Mouse (Mus musculus) common myeloid progenitor, adult 5-6 weeks (primary cell): ENCODE data around the gene Nav2. TPM values are rescaled to one million over a fixed set of nuclear protein-coding genes. Genes with fewer than 3 reads are reported as not detected.

Source experiments
- ATAC-seq: replicated peaks from 2 replicates; pipeline ENCODE4 v1.8.0; 2016; ENCODE audit warnings: low read depth, mild to moderate bottlenecking, moderate TSS enrichment, inconsistent platforms; ENCODE audit not compliant: poor library complexity, severe bottlenecking
- total RNA-seq: library from RNA; stranded (forward); fragments of 200-1000, 187-1606 nt; gene quantifications from 2 replicates; pipeline ENCODE4 v1.2.3, GENCODE M21; 2017

The Nav2 gene
- total RNA-seq, 1 experiment from 2014 or later: 7.8 TPM

GRCm38 (mm10) chr7:49258088-49258487, 349.6 kb downstream of the Nav2 start:
- ATAC-seq: no peak

DNA sequence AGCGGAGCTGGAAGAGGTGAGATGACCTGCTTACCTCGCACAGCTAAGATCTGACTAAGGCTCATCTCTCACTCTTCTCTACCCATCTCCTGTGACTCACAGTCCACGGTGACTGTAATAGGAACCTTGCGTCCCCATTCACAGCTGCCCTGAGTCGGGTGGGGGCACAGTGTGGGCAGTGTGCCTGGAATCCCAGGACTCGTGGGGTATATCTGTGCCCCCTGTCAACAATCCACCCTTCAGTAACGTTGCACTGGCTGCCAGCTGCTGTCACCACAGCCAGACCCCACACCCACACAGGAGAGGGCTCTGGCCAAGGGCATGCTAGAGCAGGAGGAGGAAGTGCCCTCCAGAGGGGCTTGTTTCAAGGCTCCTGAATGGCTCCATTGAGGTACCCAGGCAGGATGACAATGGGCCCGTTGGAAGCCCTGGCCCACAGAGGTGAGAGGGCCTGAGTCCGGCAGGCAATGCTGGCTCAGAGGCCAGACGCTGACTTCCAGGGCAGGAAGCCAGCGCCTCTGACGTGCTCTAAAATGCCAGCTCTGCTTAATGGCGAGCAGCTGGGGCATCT, 353.5 kb downstream of the Nav2 start:
- ATAC-seq: no peak

- ATAC-seq: no peak
These were observed 357.9 kb downstream of the Nav2 start for GRCm38 (mm10) chr7:49266422-49266821.

GRCm38 (mm10) chr7:49267621-49268325, 359.3 kb downstream of the Nav2 start:
- no peak for ATAC-seq

DNA sequence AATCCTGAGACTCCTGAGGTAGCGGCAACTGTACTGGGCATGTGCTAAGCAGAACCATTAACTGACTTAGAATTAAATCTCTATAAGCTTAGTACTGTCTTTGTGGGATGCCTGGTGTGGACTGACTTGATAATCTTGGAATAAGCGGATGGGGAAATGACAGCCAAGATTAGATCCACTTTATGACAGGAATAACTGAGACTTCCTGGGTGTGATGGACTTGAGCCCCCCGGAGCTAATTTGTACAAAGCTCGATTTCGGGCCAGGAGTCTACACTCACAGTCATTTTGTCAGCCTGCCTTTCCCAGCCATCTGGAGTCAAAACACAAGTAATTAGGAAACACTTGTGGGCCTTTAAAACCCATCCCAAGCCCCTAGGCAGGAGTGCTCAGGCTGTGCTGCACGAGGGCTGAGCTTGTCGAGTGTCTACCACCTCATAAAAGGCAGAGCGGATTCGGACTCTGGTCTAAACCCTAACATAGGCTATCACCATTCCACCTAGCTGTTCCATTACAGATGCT, 359.9 kb downstream of the Nav2 start:
- ATAC-seq: no peak

GRCm38 (mm10) chr7:49270855-49271254, 362.3 kb downstream of the Nav2 start:
- ATAC-seq: no peak

DNA sequence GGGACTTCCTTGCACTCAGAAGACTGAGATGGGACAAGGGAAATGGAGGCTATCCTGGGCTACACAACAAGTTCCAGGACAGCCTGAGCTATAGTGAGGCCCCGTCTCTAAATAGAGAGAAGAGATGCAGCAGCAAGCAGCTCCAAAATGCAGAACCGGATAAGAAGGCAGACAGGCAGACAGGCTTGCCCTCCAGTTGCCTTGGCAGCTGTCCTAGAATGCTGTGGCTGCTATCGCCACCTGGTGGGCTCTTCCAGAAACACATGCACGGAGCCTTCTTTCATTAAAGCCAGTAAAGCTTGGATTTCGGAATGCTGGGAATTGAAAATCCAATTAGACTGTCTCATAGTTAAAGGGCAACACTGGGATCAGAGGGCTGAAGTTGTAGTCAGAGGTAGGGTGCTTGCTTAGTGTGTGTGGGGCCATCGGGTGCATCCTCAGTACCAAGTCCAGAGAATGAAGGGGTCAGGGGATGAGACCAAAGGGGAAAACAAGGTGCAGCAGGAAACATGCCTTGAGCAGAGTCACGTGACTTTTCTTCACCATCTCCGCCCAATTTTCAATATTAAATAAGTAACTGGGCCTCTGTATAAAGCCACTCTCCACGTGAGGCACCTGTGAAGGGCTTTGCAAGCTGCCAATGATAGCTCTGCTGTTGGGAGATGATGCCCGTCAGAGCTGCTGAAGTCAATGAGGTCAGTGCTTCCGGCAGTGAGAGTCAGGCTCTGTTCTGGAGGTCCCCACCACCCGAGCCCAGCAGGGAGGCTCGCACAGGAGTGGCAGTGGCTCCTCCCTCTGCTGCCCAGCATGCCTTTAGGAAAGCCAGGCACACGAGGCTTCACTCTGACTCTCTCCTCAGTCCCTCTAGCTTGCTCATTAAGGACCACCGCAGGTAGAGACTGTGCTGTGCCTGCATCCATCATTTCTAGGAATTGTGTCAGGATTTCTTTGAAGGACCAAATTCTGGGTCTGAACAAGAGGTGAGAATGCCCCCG, 364.2 kb downstream of the Nav2 start:
- ATAC-seq: peak; percentile 92

GRCm38 (mm10) chr7:49273907-49274656, 365.6 kb downstream of the Nav2 start:
- ATAC-seq: no peak

DNA sequence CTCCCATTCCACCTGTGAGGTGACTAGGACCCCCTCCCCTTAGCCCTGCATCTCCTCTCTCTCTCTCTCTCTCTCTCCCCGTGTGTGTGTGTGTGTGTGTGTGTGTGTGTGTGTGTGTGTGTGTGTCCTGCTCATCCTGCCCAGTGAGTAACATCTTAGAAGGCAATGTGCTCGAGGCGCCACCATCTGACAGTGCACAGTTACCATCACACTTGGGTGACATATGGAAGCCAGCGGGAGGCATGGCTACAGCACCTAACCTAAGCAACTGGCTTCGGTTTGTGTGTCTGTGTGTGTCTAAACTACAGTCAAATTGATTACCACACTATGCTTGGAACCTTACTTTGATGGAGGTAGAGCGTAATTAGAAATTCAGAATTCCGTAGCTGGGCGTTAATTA, 366.2 kb downstream of the Nav2 start:
- ATAC-seq: no peak

GRCm38 (mm10) chr7:49276163-49276562, 367.6 kb downstream of the Nav2 start:
- no peak for ATAC-seq

GRCm38 (mm10) chr7:49277685-49278084, 369.2 kb downstream of the Nav2 start:
- ATAC-seq: no peak

GRCm38 (mm10) chr7:49278531-49278930, 370.0 kb downstream of the Nav2 start:
- no peak for ATAC-seq

DNA sequence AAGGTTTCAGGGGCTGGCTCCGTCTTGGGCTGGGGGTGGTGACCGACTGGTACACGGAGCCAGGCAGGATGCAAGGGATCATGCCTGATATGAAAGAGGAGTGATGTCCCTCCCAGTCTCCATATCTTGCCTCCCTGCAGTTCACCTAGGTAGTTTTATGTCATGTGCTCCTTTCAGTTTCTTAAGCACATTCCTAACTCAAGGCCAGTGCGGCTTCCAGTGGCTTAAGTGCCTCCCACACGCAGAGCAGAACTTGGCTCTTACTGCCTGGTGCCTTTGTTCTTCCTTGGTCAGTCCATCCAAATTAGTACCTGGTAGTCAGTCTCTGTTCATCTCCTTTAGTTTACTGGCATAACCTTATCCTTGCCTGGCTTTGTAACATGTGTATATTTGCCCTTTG, 371.9 kb downstream of the Nav2 start:
- ATAC-seq: no peak

DNA sequence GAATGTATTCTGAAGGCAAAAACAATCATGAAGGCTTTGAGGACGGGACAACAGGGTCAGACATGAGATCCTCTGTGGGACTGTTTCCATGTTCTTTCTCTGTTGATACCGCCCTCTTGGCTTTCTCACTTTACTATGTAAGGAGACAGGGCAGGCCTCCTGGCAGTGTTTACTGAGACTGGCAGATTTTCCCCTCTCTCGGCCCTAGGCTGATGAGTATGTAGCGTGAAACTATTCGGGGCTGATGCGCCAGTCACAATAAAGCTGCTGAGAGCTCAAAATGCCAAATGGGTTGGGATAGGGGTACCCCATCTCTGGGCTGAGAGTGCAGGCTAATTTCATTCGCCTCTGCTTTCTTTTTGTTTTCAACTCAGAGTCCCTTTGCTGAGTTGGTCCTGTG, 373.9 kb downstream of the Nav2 start:
- no peak for ATAC-seq

DNA sequence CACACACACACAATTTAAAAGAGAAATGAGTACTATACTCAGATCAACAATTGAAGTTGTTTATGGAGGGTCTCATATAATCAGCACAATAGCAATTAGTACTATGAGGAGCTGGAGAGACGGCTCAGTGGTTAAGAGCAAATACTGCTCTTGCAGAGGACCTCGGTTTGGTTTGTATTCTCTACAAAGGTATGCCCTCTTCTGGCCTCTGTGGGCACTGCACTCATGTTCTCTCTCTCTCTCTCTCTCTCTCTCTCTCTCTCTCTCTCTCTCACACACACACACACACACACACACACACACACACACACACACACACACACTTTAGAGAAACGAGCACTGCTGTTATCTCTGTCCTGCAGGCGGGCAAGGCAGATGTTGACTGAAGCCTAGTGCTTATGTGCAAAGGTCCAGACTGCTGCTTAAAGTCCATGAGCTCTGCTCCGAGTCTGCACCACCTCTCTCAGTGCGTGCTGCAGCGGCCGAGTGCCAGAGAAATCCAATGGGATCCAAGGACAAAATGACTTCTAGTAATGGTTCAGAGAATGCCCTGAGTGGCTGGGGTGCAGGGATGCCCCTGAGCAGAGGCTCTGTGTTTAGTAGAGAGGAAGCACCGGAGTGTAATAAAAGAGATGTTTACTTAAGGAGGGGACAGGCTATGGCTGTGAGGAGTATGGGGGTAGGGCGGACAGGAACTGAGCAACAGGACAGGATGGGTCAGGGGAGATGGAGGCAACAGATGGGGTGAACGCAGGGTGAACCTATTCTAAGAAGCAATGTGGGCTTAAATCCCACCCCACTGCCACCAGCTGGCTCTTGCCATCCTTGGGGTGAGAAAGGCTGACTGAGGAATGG, 375.2 kb downstream of the Nav2 start:
- ATAC-seq: peak; percentile 24; the same call in 1 of the 2 replicates

DNA sequence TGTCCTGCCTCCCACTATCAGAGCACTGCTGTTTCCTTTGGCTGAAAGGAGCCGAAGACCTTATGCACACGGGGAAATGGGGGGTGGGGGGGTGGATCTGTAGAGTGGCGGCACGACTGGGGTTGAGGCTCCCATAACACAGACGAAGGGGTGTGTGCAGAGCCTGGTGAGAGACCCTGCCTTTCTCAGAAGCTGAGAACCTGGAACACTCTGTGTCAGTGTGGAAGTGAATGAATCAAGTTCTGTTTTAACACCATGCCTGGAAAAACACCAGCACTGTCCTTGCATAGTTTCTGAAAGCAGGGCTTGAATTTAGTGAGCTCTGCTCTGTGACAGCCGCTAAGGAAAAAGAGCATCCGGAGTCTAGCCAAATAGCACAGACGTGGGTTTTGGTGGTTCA, 379.7 kb downstream of the Nav2 start:
- no peak for ATAC-seq

DNA sequence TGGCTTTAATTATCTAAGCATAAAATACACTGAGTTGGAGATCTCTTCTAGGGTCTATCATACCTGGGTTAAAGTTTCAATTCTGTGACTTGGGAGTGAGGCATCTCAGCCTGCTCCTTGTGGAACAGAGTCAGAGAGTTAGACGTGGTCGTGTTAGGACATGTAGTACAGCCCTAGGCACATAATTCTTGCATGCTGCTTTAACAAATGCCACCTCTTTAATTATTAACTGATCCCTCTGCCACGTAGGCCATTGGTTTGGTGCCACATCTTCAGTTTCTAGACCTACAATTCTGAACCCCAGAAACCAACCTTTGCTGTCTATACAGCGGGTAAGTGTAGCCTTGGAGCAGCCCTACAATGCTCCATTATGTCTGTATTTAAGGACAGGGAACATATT, 381.8 kb downstream of the Nav2 start:
- ATAC-seq: no peak

DNA sequence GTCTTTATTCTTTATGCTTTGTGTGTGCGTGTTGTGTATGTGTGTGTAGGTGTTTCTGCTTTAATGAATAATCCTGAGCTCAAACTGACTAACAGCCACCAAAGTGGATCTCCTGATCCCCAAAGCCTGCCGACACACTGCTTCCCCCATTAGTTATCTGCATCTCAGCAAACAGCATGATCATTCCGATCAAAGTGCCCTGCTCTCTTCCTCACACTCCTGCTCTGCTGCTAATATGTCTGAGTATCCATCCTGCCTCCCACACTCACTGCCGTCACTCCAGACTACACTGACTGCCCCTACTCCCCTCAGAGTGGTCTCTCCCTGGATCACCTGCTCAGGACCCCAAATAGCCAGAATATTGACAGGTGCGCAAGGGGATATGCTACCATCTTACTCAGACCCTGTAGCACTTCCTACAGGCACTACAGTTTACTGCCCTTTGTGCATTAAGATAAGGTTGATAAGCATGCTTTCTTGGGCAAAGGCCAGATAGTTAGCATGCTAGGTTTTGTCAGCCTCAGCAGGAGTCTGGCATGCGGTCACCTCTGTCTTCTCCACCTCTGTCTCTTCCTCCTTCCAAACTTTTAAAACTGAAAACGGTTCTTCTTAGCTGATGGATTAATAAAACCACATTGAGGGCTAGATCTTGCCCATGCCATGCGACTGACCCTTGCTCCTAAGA, 382.8 kb downstream of the Nav2 start:
- ATAC-seq: no peak
